Mouse (Mus musculus) heart, embryonic 16.5 days (tissue): ENCODE measurements around the gene Lck. TPM values are rescaled to one million over a fixed set of nuclear protein-coding genes. Genes with fewer than 3 reads are reported as not detected.

ENCODE experiments used
- ATAC-seq: fragments of 200-750 bp; cut with Nextera tagmentation; replicated peaks from 2 replicates; pipeline ENCODE4 v1.8.0; 2017; ENCODE audit warnings: moderate number of reproducible peaks; ENCODE audit not compliant: insufficient read depth, low FRiP score; ENCODE audit errors: extremely low read depth
- H3K27ac ChIP-seq: fragments of 300-500 bp; sonication (generic); 2 replicates; pipeline ENCODE4 v1.5.1; 2014; ENCODE audit warnings: mild to moderate bottlenecking, low read length, control low read depth, moderate library complexity
- H3K27me3 ChIP-seq: fragments of 300-500 bp; sonication (generic); 2 replicates; pipeline ENCODE4 v1.6.1; 2014; ENCODE audit warnings: low read length, mixed read lengths; ENCODE audit not compliant: control insufficient read depth, insufficient read depth
- H3K36me3 ChIP-seq: fragments of 300-500 bp; sonication (generic); 2 replicates; pipeline ENCODE4 v1.6.1; 2014; ENCODE audit not compliant: control insufficient read depth, insufficient read depth
- H3K4me1 ChIP-seq: fragments of 300-500 bp; sonication (generic); 2 replicates; pipeline ENCODE4 v1.6.1; 2014; ENCODE audit warnings: low read length, mixed read lengths; ENCODE audit not compliant: control insufficient read depth, insufficient read depth
- H3K4me2 ChIP-seq: fragments of 300-500 bp; sonication (generic); 2 replicates; pipeline ENCODE4 v1.6.1; 2014; ENCODE audit warnings: low read depth, mild to moderate bottlenecking, control low read depth, low read length
- H3K4me3 ChIP-seq: fragments of 300-500 bp; sonication (generic); 2 replicates; pipeline ENCODE4 v1.5.1; 2014; ENCODE audit warnings: mild to moderate bottlenecking, control low read depth, low read length
- H3K9ac ChIP-seq: fragments of 300-500 bp; sonication (generic); 2 replicates; pipeline ENCODE4 v1.6.1; 2014; ENCODE audit warnings: low read length, control low read depth
- H3K9me3 ChIP-seq: fragments of 300-500 bp; sonication (generic); replicated peaks from 2 replicates; pipeline ENCODE4 v1.6.1; 2016; ENCODE audit warnings: low read length; ENCODE audit not compliant: control insufficient read depth
- WGBS: fragments of 180-500 bp; shearing (Covaris S2); extraction: QIAGEN DNeasy Blood & Tissue Kit; methylation state at CpG from one replicate; pipeline ENCODE4 v1.1.7; 2014; 5-methylcytosine and 5-hydroxymethylcytosine counted together
- polyA plus RNA-seq: library from polyadenylated mRNA; unstranded; fragments of >200 nt; fragmentation: Nextera tagmentation; extraction: Ambion mirVana; gene quantifications from 2 replicates; pipeline ENCODE4 v1.2.1, GENCODE M21; 2015

Gene Lck
- polyA plus RNA-seq, 1 experiment from 2014 or later, result 121 TPM

GRCm38 (mm10) chr4:129578466-129578865 lies 5.0 kb upstream of the Lck start, which contains the start of gene Fam167b:
Gene Fam167b, minus strand, starts transcription at chr4:129578549.
- no peak within 1 kb of the TSS for H3K4me3 ChIP-seq
- WGBS, result 54% methylated on average over 5 of the region's 5 CpGs
- H3K9ac ChIP-seq, result peak within 1 kb of the TSS; percentile 6; the same call in 1 of the 2 replicates
- peak within 1 kb of the TSS; percentile 35 for H3K4me2 ChIP-seq
- H3K27ac ChIP-seq, result peak within 1 kb of the TSS; percentile 70
- no peaks in the 10 kb centered on the region for H3K27me3 ChIP-seq
- no peaks in the 10 kb centered on the region for H3K9me3 ChIP-seq
- ATAC-seq, result 0 out of 2 replicates have a peak, but pooled peaks have one; percentile 16
- no peaks in the 10 kb centered on the region for H3K36me3 ChIP-seq
- peaks cover 7% of the 10 kb centered on the region for H3K4me1 ChIP-seq

DNA sequence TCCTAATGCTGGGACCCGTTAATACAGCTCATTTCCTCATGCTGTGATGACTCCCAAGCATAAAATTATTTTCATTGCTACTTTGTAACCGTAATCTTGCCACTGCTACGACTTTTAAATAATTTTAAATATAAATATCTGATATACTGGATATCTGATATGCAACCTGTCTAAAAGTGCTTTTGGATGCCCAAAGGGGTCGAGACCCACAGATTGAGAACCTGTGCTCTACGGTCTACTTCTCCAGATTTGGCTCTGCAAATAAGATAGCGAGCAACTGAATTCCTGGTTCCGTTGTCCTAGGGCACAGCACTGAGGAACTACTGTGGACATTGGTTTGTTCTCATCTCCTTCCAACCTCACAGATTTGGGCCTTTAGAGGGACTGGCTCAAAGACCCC lies 4.2 kb upstream of the Lck start:
- Histone ChIP-seq H3K4me1 (peaks cover 8% of the 10 kb centered on the region), H3K9ac (no peak overlapping the region), H3K27me3 (no peaks in the 10 kb centered on the region), H3K9me3 (no peaks in the 10 kb centered on the region), H3K4me2 (peak overlapping the region; percentile 35), H3K36me3 (no peaks in the 10 kb centered on the region), H3K4me3 (no peak overlapping the region), H3K27ac (peak overlapping the region; percentile 70)
- WGBS, result 81% methylated on average over 7 of the region's 7 CpGs
- no peak for ATAC-seq

DNA sequence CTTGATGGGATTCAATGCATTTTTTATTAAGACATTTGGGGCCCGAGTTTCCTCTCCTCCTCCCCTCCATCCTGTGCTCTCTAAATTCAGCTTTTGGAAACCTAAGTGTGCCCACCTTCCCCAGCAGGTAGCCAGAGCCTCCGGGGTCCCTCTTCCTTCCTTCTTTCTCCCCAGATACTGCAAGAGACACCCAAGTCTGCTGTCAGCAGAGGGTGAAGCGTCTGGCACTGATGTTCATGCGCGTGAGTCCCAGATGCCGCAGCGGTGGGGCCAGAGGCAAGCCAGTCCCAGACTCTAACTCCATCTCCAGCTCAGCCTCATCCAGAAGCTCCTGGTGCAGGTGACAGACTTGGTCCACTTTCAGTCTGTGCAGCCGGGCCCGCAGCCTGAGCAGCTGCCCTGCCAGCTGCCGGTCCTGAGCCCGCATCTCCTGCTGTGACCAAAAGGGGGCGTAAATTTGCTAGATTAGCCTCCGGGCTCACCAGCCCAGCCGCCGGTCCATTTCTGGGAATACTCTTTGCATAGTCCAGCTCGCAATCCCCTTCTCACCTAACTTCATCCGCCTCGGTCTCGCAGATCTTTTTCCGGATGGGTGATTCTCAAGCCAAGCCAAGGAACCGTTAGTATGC lies 3.5 kb upstream of the Lck start:
- Histone ChIP-seq H3K4me3 (peak overlapping the region; percentile 8; the same call in 1 of the 2 replicates), H3K27ac (no peak overlapping the region), H3K4me1 (peaks cover 9% of the 10 kb centered on the region), H3K36me3 (no peaks in the 10 kb centered on the region), H3K4me2 (peak overlapping the region; percentile 35), H3K27me3 (no peaks in the 10 kb centered on the region), H3K9me3 (no peaks in the 10 kb centered on the region), H3K9ac (peak overlapping the region; percentile 6; the same call in 1 of the 2 replicates)
- no peak for ATAC-seq
- 24% methylated on average over 21 of the region's 21 CpGs for WGBS

GRCm38 (mm10) chr4:129575171-129575844 lies 1.9 kb upstream of the Lck start:
- Histone ChIP-seq H3K27ac (peak overlapping the region; percentile 83), H3K4me2 (peak overlapping the region; percentile 20), H3K9ac (no peak overlapping the region), H3K4me3 (no peak overlapping the region), H3K36me3 (no peaks in the 10 kb centered on the region), H3K4me1 (peaks cover 9% of the 10 kb centered on the region), H3K9me3 (no peaks in the 10 kb centered on the region), H3K27me3 (no peaks in the 10 kb centered on the region)
- peak; percentile 46; the same call in 1 of the 2 replicates for ATAC-seq
- 36% methylated on average over 7 of the region's 8 CpGs for WGBS

DNA sequence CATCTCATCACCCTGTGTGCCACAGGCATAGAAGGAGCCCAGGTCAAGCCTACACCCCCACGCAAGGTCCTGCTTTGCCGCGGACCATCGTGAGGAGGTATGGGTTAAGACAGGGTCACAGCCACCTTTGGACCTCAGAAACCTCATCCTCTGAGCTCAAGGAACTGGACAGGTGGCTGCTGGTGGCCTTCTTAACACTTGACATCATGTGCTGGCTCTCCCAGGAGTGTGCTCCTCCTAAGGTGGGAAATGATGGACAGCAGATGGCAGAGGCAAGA lies 409 bp downstream of the Lck start:
- H3K4me2 ChIP-seq, result peak overlapping the region; percentile 26

DNA sequence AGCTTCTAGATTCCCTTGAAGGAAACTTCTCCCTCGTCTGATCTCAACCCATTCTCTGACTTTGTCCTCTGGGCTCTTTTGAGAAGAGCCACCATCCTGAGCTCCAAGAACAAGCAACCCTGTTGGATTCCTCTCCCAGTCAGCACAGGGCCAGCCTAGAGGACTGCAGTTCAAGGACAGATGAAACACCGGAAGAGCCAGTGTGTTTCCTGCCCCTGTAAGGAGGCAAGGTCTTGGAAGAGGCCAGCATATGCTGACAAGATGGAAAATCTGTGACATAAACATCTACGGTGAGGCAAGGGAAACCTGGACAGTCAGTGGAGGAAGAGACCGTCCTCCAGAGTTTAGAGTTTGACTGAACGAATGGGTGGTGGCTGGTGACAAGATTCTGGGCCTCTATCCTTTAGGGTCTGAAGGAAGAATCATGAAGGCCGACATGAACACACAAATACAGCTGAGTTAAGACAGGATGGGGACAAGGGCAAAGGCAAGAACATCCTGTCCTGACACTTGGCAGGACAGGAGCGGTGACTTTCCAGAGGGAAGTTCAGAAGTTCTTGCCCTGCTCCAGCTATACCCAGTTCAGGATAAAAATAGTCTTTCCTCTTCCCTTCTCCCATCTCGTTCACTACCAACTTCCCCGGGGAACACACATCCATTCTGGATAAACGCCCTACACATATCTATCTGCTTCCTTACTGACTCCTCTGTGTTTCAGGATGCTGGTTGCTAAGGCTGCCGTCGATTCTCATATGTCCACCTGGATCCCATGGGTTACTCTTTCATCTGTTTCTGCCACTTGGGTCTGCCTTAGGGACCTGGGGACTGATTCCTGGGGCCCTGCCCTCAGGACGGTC lies 977 bp downstream of the Lck start:
- ATAC-seq, result no peak
- H3K4me1 ChIP-seq, result peaks cover 9% of the 10 kb centered on the region
- WGBS, result 64% methylated on average over 13 of the region's 13 CpGs

More for the DNA sequence above, 409 bp downstream of the Lck start:
- 97% methylated on average over 4 of the region's 4 CpGs for WGBS
- Histone ChIP-seq H3K9me3 (no peaks in the 10 kb centered on the region), H3K9ac (no peak overlapping the region), H3K27me3 (no peaks in the 10 kb centered on the region), H3K36me3 (no peaks in the 10 kb centered on the region), H3K4me3 (peak overlapping the region; percentile 0; the same call in 1 of the 2 replicates), H3K27ac (peak overlapping the region; percentile 2; the same call in 1 of the 2 replicates), H3K4me1 (peaks cover 9% of the 10 kb centered on the region)
- ATAC-seq, result no peak

DNA sequence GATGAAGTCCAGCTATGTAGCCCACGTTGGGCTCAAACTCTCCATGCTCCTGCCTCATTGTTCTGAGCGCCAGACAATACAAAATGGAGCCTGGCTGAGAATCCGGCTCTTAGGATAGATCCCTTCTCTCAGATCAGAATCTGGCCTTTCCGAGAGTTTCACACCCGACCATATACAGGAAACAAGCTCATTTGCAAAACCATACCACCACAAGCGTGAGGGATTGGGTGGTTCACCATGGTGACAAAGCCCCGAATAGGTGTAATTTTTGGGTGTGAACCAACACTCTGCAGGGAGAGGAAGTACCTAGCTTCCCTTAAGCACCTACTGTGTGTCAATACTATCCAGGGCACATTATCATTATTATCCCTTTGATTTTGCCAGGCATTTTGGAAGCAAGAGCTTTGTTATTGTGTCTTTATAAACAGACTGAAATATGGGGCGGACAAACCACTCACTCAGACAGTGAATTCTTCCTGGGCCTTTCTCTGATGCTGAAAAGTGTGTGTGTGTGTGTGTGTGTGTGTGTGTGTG lies 1.8 kb downstream of the Lck start:
- H3K9me3 ChIP-seq, result no peaks in the 10 kb centered on the region
- H3K4me3 ChIP-seq, result no peak overlapping the region
- no peak overlapping the region for H3K27ac ChIP-seq
- ATAC-seq, result no peak
- no peak overlapping the region for H3K9ac ChIP-seq
- no peak overlapping the region for H3K4me2 ChIP-seq
- H3K4me1 ChIP-seq, result peaks cover 9% of the 10 kb centered on the region
- H3K27me3 ChIP-seq, result no peaks in the 10 kb centered on the region
- 71% methylated on average over 8 of the region's 8 CpGs for WGBS
- no peaks in the 10 kb centered on the region for H3K36me3 ChIP-seq

More for the DNA sequence above, 977 bp downstream of the Lck start:
- Histone ChIP-seq H3K27ac (peak overlapping the region; percentile 2), H3K4me3 (no peak overlapping the region), H3K4me2 (peak overlapping the region; percentile 7; the same call in 1 of the 2 replicates), H3K9me3 (no peaks in the 10 kb centered on the region), H3K27me3 (no peaks in the 10 kb centered on the region), H3K9ac (no peak overlapping the region), H3K36me3 (no peaks in the 10 kb centered on the region)

DNA sequence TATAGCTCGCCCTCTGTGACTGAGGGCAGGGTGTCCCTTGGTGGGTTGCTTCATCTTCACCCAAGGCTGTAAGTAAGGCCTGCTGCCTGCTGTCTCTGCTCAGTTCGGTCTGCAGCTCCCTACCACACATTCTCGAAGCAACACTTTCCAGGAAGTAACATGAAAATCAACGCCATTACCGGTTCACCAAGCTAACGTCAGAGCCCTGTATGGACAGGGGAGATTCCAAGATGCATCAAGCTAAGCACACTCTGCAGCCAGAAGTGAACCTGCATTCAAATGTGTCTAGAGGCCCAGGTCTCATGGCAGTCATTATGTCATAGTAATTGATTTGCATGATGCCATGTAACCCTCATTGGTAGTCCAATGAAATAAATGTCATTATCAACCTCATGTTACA lies 3.4 kb downstream of the Lck start:
- no peak overlapping the region for H3K9ac ChIP-seq
- WGBS, result 80% methylated on average over 6 of the region's 6 CpGs
- H3K36me3 ChIP-seq, result no peaks in the 10 kb centered on the region
- ATAC-seq, result no peak
- no peak overlapping the region for H3K4me3 ChIP-seq
- no peaks in the 10 kb centered on the region for H3K27me3 ChIP-seq
- no peaks in the 10 kb centered on the region for H3K9me3 ChIP-seq
- H3K4me1 ChIP-seq, result peaks cover 4% of the 10 kb centered on the region
- H3K4me2 ChIP-seq, result no peak overlapping the region
- no peak overlapping the region for H3K27ac ChIP-seq
